Mouse (Mus musculus): ENCODE measurements around the gene Lpxn. TPM values are rescaled to one million over a fixed set of nuclear protein-coding genes. Genes with fewer than 3 reads are reported as not detected.

Gene Lpxn
- polyA plus RNA-seq, 1 experiment from 2014 or later: 0.84 TPM

DNA sequence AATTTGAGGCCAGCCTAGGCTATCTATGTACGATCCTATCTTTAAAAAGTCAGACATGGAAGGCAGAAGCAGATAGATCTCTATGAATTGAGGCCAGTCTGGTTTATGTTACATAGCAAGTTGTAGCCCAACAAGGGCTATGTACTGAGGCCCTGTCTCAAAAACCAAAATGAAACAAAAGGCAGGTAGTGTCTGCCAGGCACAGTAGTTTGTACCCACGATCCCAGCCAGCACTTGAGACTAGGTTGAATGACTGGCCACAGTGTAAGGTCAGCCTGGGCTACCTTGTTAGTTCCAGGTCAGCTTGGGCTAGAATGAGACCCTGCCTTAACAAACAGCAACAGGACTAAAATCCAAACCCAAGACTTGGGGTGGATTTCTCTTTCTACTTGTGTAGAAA is 4.6 kb downstream of the Lpxn start:
- no peaks in the 10 kb centered on the region for H3K9me3 ChIP-seq (ENCODE audit: control insufficient read depth, low read length)
- no peaks in the 10 kb centered on the region for H3K36me3 ChIP-seq (ENCODE audit: control insufficient read depth, insufficient read depth, low read length)
- no peak overlapping the region for H3K9ac ChIP-seq (ENCODE audit: low read depth, low read length)
- no peaks in the 10 kb centered on the region for H3K27me3 ChIP-seq (replicated peaks; ENCODE audit: control insufficient read depth, insufficient read depth, low read length)
- no peak overlapping the region for H3K4me2 ChIP-seq (ENCODE audit: low read length)
- no peaks in the 10 kb centered on the region for H3K4me1 ChIP-seq (ENCODE audit: control insufficient read depth, insufficient read depth, low read depth, low read length)
- no peak overlapping the region for H3K4me3 ChIP-seq (ENCODE audit: low read length)
- no peak overlapping the region for H3K27ac ChIP-seq (ENCODE audit: low read depth, low read length)
- WGBS: 85% methylated on average over 2 of the region's 2 CpGs
- ATAC-seq: no peak

DNA sequence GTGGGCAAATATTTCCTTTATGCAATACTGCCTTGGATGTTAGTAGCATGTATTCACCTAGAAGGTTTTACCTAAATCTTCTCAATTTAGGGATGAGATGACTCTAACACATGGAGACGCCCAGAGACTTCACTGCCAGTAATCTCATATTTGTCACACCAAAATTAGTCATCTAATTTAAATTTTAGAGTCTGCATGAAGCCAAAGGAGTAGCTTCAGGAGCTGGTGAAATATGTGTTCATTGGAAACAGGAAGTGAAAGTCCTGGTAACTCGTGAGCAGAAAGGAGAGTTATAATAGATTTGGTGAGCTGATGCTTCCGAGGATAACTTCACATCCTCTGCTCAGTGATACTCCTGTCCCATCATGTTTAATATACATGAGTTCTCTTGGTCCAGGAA is 5.1 kb downstream of the Lpxn start:
- WGBS: 75% methylated on average over 3 of the region's 3 CpGs

DNA sequence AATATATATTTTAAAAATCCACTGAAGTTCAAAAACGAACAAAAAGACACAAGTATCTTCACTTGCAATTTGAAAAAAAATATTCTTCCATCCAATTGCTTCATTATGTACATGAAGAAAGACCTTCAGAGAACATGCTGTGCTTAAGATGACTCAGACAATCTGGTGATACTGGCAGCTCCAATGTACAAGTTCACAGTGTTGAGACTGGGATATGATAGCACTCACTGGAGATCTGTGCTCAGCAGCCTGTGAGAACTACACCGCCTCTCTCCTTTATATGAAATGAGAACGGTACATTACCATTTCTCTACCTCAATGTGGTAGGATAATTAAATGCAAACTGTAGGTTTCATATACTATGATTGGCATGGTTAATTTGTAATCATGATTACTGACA is 6.8 kb downstream of the Lpxn start:
- no peak overlapping the region for H3K4me2 ChIP-seq (ENCODE audit: low read length)
- ATAC-seq: no peak
- H3K4me3 ChIP-seq (ENCODE audit: low read length): no peak overlapping the region
- H3K4me1 ChIP-seq (ENCODE audit: control insufficient read depth, insufficient read depth, low read depth, low read length): no peaks in the 10 kb centered on the region
- no peaks in the 10 kb centered on the region for H3K27me3 ChIP-seq (replicated peaks; ENCODE audit: control insufficient read depth, insufficient read depth, low read length)
- H3K27ac ChIP-seq (ENCODE audit: low read depth, low read length): no peak overlapping the region
- H3K9me3 ChIP-seq (ENCODE audit: control insufficient read depth, low read length): no peaks in the 10 kb centered on the region
- H3K9ac ChIP-seq (ENCODE audit: low read depth, low read length): no peak overlapping the region
- WGBS: 76% methylated on average over 3 of the region's 3 CpGs
- no peaks in the 10 kb centered on the region for H3K36me3 ChIP-seq (ENCODE audit: control insufficient read depth, insufficient read depth, low read length)

More for the DNA sequence above, 5.1 kb downstream of the Lpxn start:
- H3K4me3 ChIP-seq (ENCODE audit: low read length): no peak overlapping the region
- H3K9me3 ChIP-seq (ENCODE audit: control insufficient read depth, low read length): no peaks in the 10 kb centered on the region
- no peak overlapping the region for H3K9ac ChIP-seq (ENCODE audit: low read depth, low read length)
- no peaks in the 10 kb centered on the region for H3K27me3 ChIP-seq (replicated peaks; ENCODE audit: control insufficient read depth, insufficient read depth, low read length)
- H3K36me3 ChIP-seq (ENCODE audit: control insufficient read depth, insufficient read depth, low read length): no peaks in the 10 kb centered on the region
- H3K4me1 ChIP-seq (ENCODE audit: control insufficient read depth, insufficient read depth, low read depth, low read length): no peaks in the 10 kb centered on the region
- H3K4me2 ChIP-seq (ENCODE audit: low read length): no peak overlapping the region
- ATAC-seq: no peak
- H3K27ac ChIP-seq (ENCODE audit: low read depth, low read length): no peak overlapping the region

DNA sequence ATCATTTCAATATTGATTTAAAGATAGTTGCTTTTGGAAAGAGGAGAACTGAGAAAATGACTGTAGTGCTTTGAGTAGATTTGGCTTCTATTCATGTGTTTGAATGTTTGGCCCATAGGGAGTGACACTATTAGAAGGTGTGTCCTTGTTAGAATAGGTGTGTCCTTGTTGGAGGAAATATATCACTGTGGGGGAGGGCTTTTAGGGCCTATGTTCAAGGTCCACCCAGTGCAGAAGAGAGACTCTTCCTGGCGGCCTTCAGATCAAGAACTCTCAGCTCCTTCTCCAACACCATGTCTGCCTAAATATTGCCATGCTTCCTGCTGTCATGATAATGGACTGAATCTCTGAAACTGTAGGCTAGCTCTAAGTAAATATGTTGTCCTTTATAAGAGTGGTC is 8.2 kb downstream of the Lpxn start:
- 82% methylated on average over 1 of the region's 1 CpGs for WGBS
- no peak for ATAC-seq

DNA sequence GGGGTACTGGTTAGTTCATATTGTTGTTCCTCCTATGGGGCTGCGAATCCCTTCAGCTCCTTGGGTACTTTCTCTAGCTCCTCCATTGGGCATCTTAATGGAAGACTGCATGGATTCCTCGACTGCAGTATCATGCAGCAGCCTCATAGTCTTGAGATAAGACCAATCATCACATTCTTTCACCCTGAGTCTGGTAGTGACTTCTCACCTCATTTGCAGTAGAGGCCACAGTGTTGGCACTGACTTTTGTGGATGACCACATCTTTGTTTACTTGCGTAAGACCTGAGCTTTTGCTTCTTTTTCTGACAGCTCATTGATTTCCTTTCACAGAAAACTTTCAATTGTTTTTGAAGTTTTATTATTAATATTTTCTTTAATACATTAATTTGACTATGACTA is 9.7 kb downstream of the Lpxn start:
- no peaks in the 10 kb centered on the region for H3K9me3 ChIP-seq (ENCODE audit: control insufficient read depth, low read length)
- H3K36me3 ChIP-seq (ENCODE audit: control insufficient read depth, insufficient read depth, low read length): no peaks in the 10 kb centered on the region
- no peak for ATAC-seq
- H3K27me3 ChIP-seq (replicated peaks; ENCODE audit: control insufficient read depth, insufficient read depth, low read length): no peaks in the 10 kb centered on the region
- no peak overlapping the region for H3K9ac ChIP-seq (ENCODE audit: low read depth, low read length)
- no peak overlapping the region for H3K4me3 ChIP-seq (ENCODE audit: low read length)
- WGBS: 95% methylated on average over 3 of the region's 3 CpGs
- H3K4me2 ChIP-seq (ENCODE audit: low read length): no peak overlapping the region
- no peak overlapping the region for H3K27ac ChIP-seq (ENCODE audit: low read depth, low read length)
- no peaks in the 10 kb centered on the region for H3K4me1 ChIP-seq (ENCODE audit: control insufficient read depth, insufficient read depth, low read depth, low read length)

More for the DNA sequence above, 8.2 kb downstream of the Lpxn start:
- no peak overlapping the region for H3K4me3 ChIP-seq (ENCODE audit: low read length)
- no peak overlapping the region for H3K4me2 ChIP-seq (ENCODE audit: low read length)
- H3K27me3 ChIP-seq (replicated peaks; ENCODE audit: control insufficient read depth, insufficient read depth, low read length): no peaks in the 10 kb centered on the region
- no peaks in the 10 kb centered on the region for H3K4me1 ChIP-seq (ENCODE audit: control insufficient read depth, insufficient read depth, low read depth, low read length)
- H3K9me3 ChIP-seq (ENCODE audit: control insufficient read depth, low read length): no peaks in the 10 kb centered on the region
- H3K36me3 ChIP-seq (ENCODE audit: control insufficient read depth, insufficient read depth, low read length): no peaks in the 10 kb centered on the region
- H3K27ac ChIP-seq (ENCODE audit: low read depth, low read length): no peak overlapping the region
- H3K9ac ChIP-seq (ENCODE audit: low read depth, low read length): no peak overlapping the region

DNA sequence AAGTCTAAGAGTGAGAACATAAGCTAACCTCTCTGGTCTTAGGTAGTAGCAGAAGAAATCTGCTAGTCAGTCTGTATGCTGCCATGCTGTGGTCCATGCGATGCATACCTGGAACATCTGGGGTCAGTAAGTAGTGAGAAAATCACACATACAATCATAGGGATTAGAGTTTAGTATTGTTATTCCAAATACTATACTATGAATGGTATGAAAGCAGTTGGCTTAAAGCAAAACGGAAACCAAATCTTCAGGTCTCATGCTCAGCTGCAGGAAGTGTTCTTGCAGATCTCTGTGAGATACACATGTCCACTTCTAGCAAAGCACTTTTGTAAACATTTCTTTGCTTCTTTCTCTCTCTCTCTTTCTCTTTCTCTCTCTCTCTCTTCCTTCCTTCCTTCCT is 10.2 kb downstream of the Lpxn start:
- no peak for ATAC-seq
- WGBS: 72% methylated on average over 2 of the region's 2 CpGs

DNA sequence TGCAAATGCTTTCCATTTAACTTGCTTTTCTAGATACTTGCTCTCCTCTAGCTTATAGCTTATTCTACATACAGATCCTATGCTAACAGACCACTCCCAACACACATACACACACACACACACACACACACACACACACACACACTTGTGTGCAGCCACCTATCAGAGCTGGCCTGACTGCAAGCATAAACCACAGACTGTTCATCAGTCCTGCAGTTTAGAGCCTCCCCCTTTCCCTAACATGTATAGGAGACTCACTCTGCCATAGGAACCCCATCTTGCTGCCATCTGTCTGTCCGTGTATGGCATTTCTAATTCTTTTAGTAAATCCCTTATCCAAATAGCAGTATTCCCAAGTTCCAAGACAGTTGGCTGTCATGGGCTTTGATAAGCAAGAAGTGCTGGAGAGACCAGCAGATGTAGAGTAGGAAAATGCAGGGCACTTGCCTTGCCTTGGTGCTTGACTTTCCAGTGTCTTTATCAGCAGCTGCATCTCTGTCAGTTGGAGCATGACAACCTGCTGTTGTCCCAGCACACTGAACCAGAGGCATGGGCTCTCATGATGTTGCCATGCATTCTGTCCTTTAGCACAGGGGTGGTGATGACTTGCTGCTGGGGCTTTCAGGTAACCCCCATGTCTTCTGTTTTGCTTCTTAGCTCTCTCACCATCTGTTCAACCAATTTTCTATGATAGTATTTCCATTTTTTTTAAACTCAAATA is 16.8 kb downstream of the Lpxn start:
- H3K9me3 ChIP-seq (ENCODE audit: control insufficient read depth, low read length): no peaks in the 10 kb centered on the region
- H3K27ac ChIP-seq (ENCODE audit: low read depth, low read length): no peak overlapping the region
- H3K36me3 ChIP-seq (ENCODE audit: control insufficient read depth, insufficient read depth, low read length): no peaks in the 10 kb centered on the region
- 56% methylated on average over 1 of the region's 1 CpGs for WGBS
- no peaks in the 10 kb centered on the region for H3K27me3 ChIP-seq (replicated peaks; ENCODE audit: control insufficient read depth, insufficient read depth, low read length)
- ATAC-seq: no peak
- H3K9ac ChIP-seq (ENCODE audit: low read depth, low read length): no peak overlapping the region
- no peak overlapping the region for H3K4me3 ChIP-seq (ENCODE audit: low read length)
- no peaks in the 10 kb centered on the region for H3K4me1 ChIP-seq (ENCODE audit: control insufficient read depth, insufficient read depth, low read depth, low read length)
- H3K4me2 ChIP-seq (ENCODE audit: low read length): no peak overlapping the region

More for the DNA sequence above, 10.2 kb downstream of the Lpxn start:
- H3K4me3 ChIP-seq (ENCODE audit: low read length): no peak overlapping the region
- H3K9me3 ChIP-seq (ENCODE audit: control insufficient read depth, low read length): no peaks in the 10 kb centered on the region
- no peak overlapping the region for H3K9ac ChIP-seq (ENCODE audit: low read depth, low read length)
- no peaks in the 10 kb centered on the region for H3K36me3 ChIP-seq (ENCODE audit: control insufficient read depth, insufficient read depth, low read length)
- no peaks in the 10 kb centered on the region for H3K4me1 ChIP-seq (ENCODE audit: control insufficient read depth, insufficient read depth, low read depth, low read length)
- no peaks in the 10 kb centered on the region for H3K27me3 ChIP-seq (replicated peaks; ENCODE audit: control insufficient read depth, insufficient read depth, low read length)
- no peak overlapping the region for H3K27ac ChIP-seq (ENCODE audit: low read depth, low read length)
- H3K4me2 ChIP-seq (ENCODE audit: low read length): no peak overlapping the region

DNA sequence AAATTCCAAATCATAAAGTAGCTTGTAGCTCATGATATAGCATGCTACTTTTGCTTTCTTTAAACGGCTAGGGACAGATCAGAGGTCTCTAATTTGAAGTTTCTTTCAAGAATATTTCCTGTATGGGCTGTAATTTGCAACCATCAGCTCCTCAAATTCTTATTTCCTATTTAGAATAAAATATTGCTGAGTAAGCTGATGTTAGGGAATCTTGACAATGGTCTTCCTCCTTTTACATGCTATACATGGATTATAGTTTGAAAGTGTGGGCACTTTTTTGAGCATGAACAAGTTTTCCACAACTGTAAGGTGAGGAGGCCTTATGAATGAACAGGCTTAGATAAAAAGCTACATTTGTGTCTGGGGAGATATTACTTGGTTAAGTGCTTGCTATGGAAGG is 17.9 kb downstream of the Lpxn start:
- no peaks in the 10 kb centered on the region for H3K4me1 ChIP-seq (ENCODE audit: control insufficient read depth, insufficient read depth, low read depth, low read length)
- H3K36me3 ChIP-seq (ENCODE audit: control insufficient read depth, insufficient read depth, low read length): no peaks in the 10 kb centered on the region
- H3K27ac ChIP-seq (ENCODE audit: low read depth, low read length): no peak overlapping the region
- no peak overlapping the region for H3K9ac ChIP-seq (ENCODE audit: low read depth, low read length)
- H3K9me3 ChIP-seq (ENCODE audit: control insufficient read depth, low read length): no peaks in the 10 kb centered on the region
- ATAC-seq: no peak
- WGBS: 83% methylated on average over 1 of the region's 1 CpGs
- H3K27me3 ChIP-seq (replicated peaks; ENCODE audit: control insufficient read depth, insufficient read depth, low read length): no peaks in the 10 kb centered on the region
- H3K4me3 ChIP-seq (ENCODE audit: low read length): no peak overlapping the region
- no peak overlapping the region for H3K4me2 ChIP-seq (ENCODE audit: low read length)

DNA sequence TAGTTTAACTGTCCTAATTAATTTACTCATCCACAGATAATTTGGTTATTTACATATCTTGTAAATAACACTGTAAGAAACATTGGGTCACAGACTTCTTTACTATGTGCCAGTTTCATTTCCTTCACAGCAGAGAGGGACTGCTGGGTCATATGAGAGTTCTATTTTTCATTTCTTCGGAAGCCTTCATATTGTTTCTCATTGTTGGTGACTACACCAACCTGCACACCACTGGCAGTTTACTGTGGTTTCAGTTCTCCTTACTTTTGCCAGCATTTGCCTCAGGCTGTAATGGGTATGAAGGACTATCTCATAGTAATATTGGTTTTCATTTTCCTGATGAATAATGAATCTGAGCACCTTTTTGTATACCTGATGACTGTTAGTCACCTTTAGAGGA is 22.5 kb downstream of the Lpxn start:
- H3K27ac ChIP-seq (ENCODE audit: low read depth, low read length): no peak overlapping the region
- WGBS: 84% methylated on average over 1 of the region's 1 CpGs
- H3K4me2 ChIP-seq (ENCODE audit: low read length): no peak overlapping the region
- no peaks in the 10 kb centered on the region for H3K36me3 ChIP-seq (ENCODE audit: control insufficient read depth, insufficient read depth, low read length)
- no peaks in the 10 kb centered on the region for H3K9me3 ChIP-seq (ENCODE audit: control insufficient read depth, low read length)
- H3K4me1 ChIP-seq (ENCODE audit: control insufficient read depth, insufficient read depth, low read depth, low read length): no peaks in the 10 kb centered on the region
- H3K27me3 ChIP-seq (replicated peaks; ENCODE audit: control insufficient read depth, insufficient read depth, low read length): no peaks in the 10 kb centered on the region
- H3K9ac ChIP-seq (ENCODE audit: low read depth, low read length): no peak overlapping the region
- no peak for ATAC-seq
- H3K4me3 ChIP-seq (ENCODE audit: low read length): no peak overlapping the region

DNA sequence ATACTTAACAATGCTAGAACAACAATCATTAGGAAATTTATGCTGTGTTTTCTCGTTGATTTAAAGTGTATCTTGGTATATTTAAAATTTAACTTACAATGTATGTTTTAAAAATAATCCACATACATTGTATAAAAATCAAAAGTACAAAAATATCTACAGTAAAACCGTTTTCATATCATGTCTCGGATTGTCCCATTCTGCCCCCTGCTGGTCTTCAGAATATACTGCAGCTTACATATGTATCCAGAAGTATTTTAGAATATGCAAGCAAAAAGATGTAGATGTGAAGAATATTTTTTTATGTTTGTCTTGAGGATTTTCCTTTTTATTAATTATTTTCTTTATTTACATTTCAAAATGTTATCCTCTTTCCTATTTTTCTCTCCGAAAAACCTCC is 24.4 kb downstream of the Lpxn start:
- WGBS: 37% methylated on average over 4 of the region's 4 CpGs
- Histone ChIP-seq H3K9me3 (ENCODE audit: control insufficient read depth, low read length) (no peaks in the 10 kb centered on the region), H3K4me1 (ENCODE audit: control insufficient read depth, insufficient read depth, low read depth, low read length) (no peaks in the 10 kb centered on the region), H3K27me3 (replicated peaks; ENCODE audit: control insufficient read depth, insufficient read depth, low read length) (no peaks in the 10 kb centered on the region), H3K36me3 (ENCODE audit: control insufficient read depth, insufficient read depth, low read length) (no peaks in the 10 kb centered on the region), H3K27ac (ENCODE audit: low read depth, low read length) (no peak overlapping the region), H3K4me2 (ENCODE audit: low read length) (no peak overlapping the region), H3K9ac (ENCODE audit: low read depth, low read length) (no peak overlapping the region), H3K4me3 (ENCODE audit: low read length) (no peak overlapping the region)
- ATAC-seq: no peak
